Mouse (Mus musculus): ENCODE results near the gene Clasrp.
A peak's percentile ranks its signal among the peaks of the same experiment; 100 is the strongest.
"Not testable (repeated sequence)": the region's sequence is repeated elsewhere in the genome, so short reads cannot be mapped to it uniquely, and the experiment has no call there.

Clasrp gene

DNA sequence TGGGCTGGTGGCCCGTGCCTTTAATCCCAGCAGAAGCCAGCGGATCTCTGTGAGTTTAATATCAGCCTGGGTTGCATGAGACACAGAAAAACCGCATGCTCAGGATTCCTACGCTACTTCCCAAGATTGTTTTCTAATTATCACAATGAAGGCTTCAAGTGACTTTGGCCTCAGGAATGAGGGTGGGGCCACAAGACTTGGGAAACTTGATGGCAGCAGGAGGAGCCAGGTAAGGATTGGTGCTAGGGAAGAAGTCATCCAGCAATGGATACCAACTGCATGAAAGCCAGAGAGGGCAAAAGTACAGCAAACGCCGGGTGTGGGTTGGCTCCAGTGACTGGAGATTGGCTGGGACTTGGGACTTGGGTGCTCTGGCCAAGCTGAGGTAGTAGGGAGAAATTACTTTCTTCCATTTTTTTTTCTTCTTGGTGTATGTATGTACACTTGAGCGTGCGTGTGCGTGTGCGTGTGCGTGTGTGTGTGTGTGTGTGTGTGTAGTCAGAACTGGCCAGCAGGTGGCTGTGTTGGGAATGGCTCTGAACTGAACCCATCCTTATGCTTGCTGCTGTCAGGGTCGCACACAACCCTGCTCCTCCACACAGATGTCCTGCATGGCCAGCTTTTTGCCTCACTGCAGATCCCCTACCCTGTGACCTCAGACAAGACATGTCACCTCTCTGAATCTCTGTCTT, 5.5 kb upstream of the Clasrp start:
- DNase-seq (ENCODE audit: low spot score): peak; percentile 21

GRCm38 (mm10) chr7:19607291-19607690, 3.0 kb upstream of the Clasrp start:
- no peak for DNase-seq (ENCODE audit: low spot score)

GRCm38 (mm10) chr7:19604606-19605214, 424 bp upstream of the Clasrp start:
- not testable (repeated sequence) for DNase-seq (ENCODE audit: low spot score)

GRCm38 (mm10) chr7:19603055-19603454, 1.2 kb downstream of the Clasrp start:
- no peak for DNase-seq (ENCODE audit: low spot score)

- DNase-seq (ENCODE audit: low spot score): no peak
Observed at GRCm38 (mm10) chr7:19600562-19600961, 3.7 kb downstream of the Clasrp start.

GRCm38 (mm10) chr7:19593061-19593730, 11.1 kb downstream of the Clasrp start:
- no peak for DNase-seq (ENCODE audit: low spot score)

DNA sequence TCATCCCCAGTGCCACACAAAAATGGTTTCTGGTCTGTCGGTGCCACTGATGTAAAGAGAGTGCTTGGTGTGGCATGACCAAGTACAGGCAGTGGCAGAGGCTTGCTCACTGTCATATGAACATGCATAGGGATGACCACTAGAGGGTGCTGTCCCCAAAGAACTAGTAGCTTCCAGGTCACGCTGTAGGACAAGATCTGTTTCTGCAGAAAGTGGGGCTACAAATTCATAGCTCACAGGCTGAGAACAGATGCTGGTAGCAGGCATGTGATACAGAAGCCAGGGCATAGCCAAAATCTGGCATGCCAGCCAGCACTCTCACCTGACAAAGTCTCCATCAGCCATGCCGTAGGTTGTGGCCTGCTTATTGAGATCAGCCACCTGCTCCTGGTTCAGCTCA, 14.4 kb downstream of the Clasrp start:
- peak; percentile 80 for DNase-seq (ENCODE audit: low spot score)

- peak; percentile 42 for DNase-seq (ENCODE audit: low spot score)
Observed at GRCm38 (mm10) chr7:19589207-19589606, 15.1 kb downstream of the Clasrp start.

- DNase-seq (ENCODE audit: low spot score): no peak
Observed at GRCm38 (mm10) chr7:19586269-19586668, 18.0 kb downstream of the Clasrp start.

GRCm38 (mm10) chr7:19580634-19581033, 23.7 kb downstream of the Clasrp start:
- peak; percentile 84 for DNase-seq (ENCODE audit: low spot score)

DNA sequence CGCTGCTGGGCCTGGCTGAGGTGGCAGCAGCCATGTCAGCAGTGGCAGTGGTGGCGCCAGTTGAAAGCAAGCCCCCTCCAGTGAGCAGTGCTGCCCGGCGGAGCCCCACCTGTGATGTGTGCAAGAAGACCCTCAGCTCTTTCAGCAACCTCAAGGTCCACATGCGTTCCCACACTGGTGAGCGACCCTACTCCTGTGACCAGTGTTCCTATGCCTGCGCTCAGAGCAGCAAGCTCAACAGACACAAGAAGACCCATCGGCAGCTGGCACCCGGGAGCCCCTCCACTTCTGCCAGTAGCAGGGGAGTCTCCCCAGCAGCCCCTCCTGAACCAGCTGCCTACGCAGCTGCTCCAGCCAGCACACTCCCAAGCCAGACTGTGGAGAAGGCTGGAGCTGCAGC, 24.5 kb downstream of the Clasrp start:
- DNase-seq (ENCODE audit: low spot score): no peak

DNA sequence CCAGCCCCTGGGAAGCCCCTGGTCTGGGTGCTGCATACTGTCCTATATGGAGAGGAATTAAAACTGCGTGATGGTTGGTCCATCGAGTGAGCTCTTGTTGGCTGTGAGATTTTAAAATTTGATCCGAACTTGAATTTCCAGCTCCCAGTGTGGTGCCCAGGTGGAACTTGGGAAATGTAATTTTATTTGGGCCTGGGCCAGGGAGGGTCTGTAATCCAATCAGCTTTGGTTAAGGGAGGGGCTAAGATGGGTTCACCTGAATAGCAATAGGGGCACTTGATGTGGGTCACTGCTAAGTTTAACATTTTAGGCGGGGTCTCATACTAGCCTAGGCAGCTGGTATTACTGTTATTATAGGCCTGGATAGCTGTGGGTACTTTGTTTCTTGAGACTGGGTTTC, 25.9 kb downstream of the Clasrp start:
- no peak for DNase-seq (ENCODE audit: low spot score)

DNA sequence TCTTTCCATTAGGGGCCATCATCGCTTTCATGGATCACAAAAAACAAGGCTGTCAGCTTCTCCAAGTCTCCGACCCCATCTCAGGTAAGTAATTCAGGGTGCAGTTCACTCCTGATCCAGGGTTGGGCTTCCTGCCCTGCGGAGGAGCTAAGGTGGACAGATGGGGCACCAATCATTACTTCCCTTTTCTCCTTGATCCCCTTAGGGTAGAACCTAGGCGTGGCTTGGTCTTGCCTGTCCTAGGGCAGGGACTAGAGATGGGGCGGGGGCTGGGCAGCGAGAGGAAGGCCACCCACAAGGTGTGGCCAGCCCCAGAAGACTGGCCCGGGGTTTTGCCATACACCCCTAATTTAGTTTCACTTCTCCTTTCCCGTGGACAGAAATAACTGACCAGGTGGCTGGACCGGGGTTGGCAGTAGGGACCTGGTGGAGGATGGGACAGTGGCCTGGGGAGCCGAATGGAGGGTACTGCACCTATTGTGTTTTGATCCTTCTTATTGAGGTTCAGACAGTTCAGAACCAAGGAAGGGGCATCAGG, 26.3 kb downstream of the Clasrp start:
- DNase-seq (ENCODE audit: low spot score): peak; percentile 70

GRCm38 (mm10) chr7:19577141-19577852, 27.0 kb downstream of the Clasrp start, which contains the start of the genes Zfp296 and Gemin7:
TSS of gene Zfp296 (plus strand) at chr7:19577287.
TSS of gene Gemin7 (minus strand) at chr7:19577595.
- no peak for DNase-seq (ENCODE audit: low spot score)

DNA sequence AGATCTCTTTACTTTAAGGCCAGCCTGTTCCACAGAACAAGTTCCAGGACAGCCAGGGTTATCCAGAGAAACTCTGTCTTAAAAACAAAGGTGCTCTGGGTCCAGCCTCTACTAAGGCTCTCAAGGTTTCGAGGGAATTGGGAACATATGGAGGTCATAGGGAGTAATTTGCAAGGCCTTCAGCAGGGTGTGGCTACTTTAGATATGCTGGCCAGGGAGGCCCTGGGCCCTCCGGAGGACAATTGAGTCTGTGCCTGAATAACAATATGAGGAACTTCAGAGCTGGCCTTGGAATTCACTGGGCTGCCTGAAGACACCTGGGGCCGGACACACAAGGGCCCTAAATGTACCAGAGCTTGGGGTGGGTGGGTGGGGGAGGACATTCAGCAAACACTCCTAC, 28.7 kb downstream of the Clasrp start:
- DNase-seq (ENCODE audit: low spot score): no peak

DNA sequence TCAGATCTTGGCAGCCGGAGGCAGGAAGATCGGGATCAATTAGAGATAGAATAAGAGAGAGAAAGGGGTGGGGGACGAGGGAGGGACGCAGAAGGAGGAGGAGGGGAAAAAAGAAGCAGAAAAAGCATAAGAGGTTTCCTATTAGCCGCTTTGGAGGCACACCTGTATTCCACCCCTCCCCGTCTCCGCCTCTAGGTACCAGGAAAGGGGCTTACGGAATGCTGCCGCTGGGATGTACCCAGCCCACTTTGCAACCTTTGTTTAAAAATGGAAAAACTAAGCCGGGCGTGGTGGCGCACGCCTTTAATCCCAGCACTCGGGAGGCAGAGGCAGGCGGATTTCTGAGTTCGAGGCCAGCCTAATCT, 30.5 kb downstream of the Clasrp start:
- no peak for DNase-seq (ENCODE audit: low spot score)

- peak; percentile 75 for DNase-seq (ENCODE audit: low spot score)
Observed at GRCm38 (mm10) chr7:19572926-19573775, 31.1 kb downstream of the Clasrp start.

GRCm38 (mm10) chr7:19569647-19570046, 34.6 kb downstream of the Clasrp start:
- no peak for DNase-seq (ENCODE audit: low spot score)

- DNase-seq (ENCODE audit: low spot score): no peak
Observed at GRCm38 (mm10) chr7:19567426-19567825, 36.9 kb downstream of the Clasrp start.

GRCm38 (mm10) chr7:19565803-19566202, 38.5 kb downstream of the Clasrp start:
- DNase-seq (ENCODE audit: low spot score): no peak

DNA sequence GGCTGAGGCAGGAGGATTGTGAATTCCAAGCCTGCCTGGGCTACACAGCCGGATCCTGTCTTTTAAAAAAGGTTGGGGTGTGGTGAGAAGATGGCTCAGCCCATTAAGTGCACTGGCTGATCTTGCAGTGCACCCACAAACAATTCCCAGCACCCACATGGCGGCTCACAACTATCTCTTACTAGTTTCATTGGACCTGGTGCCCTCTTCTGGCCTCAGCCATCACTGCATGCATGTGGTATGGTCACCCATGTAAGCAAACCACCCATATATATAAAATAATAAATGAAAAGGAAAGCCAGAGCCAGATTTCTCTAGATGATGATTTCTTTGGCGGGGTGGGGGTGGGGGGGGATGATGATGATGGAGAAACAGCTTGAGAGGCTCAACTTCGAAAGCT, 39.8 kb downstream of the Clasrp start:
- DNase-seq (ENCODE audit: low spot score): no peak
